Comparison of ENCODE assay signal across 13 mouse cellular contexts in genomic region chr1:179198517-179199200, GRCm38 (mm10).
DNase-seq lines count a peak whose midpoint lies in the region; ATAC-seq and TF ChIP-seq lines count a peak whose summit lies in the region.
"Had no signal": no experiment of that assay in that cellular context is flagged by ENCODE, and none has a peak within 500 bp of the region (broad histone marks: within the 10 kb centered on the region; RNA-seq: fewer than 3 reads in every experiment).

No protein-coding gene starts in this region.

- peak overlapping the region; percentile 9; the same call in 1 of the 2 replicates for H3K27ac ChIP-seq in kidney, embryonic 14.5 days (ENCODE audit: low read depth, low read length)
- no peak overlapping the region for H3K27ac ChIP-seq in ES-Bruce4 (ENCODE audit: insufficient read depth, low read length)
- H3K27ac ChIP-seq in limb, embryonic 11.5 days (replicated peaks; ENCODE audit: low read depth, low read length) = peak overlapping the region; percentile 83
- H3K27ac ChIP-seq: midbrain, embryonic 15.5 days had no signal

- H3K36me3 ChIP-seq in kidney, embryonic 14.5 days (ENCODE audit: control insufficient read depth, insufficient read depth, low read length) = no peaks in the 10 kb centered on the region
- H3K36me3 ChIP-seq in ES-Bruce4 (ENCODE audit: control insufficient read depth, insufficient read depth, low read length, poor library complexity, severe bottlenecking) = no peaks in the 10 kb centered on the region
- H3K36me3 ChIP-seq in limb, embryonic 11.5 days (ENCODE audit: control insufficient read depth, insufficient read depth, low read length) = no peaks in the 10 kb centered on the region
- H3K36me3 ChIP-seq: midbrain, embryonic 15.5 days had no signal

- no peaks in the 10 kb centered on the region for H3K27me3 ChIP-seq in kidney, embryonic 14.5 days (ENCODE audit: control insufficient read depth, insufficient read depth, low read length)
- no peaks in the 10 kb centered on the region for H3K27me3 ChIP-seq in ES-Bruce4 (ENCODE audit: control insufficient read depth, insufficient read depth, low read length, poor library complexity, severe bottlenecking)
- H3K27me3 ChIP-seq in limb, embryonic 11.5 days (ENCODE audit: control insufficient read depth, insufficient read depth, low read length) = no peaks in the 10 kb centered on the region
- H3K27me3 ChIP-seq: midbrain, embryonic 15.5 days; Patski had no signal

- no peak for ATAC-seq in kidney, embryonic 14.5 days (ENCODE audit: low FRiP score, low TSS enrichment)
- peak; percentile 44; the same call in 1 of the 2 replicates for ATAC-seq in limb, embryonic 11.5 days (ENCODE audit: insufficient number of reproducible peaks, low FRiP score, low TSS enrichment, low read depth)
- ATAC-seq: forebrain, embryonic 16.5 days; midbrain, embryonic 15.5 days had no signal

- TF ChIP-seq CTCF in ES-Bruce4 (IDR thresholded peaks at IDR 0.05; ENCODE audit: low read depth, low read length) = no peak

- peak; percentile 96 for TF ChIP-seq EP300 in ES-Bruce4 (IDR thresholded peaks at IDR 0.05; ENCODE audit: insufficient read depth, low read depth, low read length)

- WGBS in kidney, embryonic 14.5 days = 86% methylated on average over 9 of the region's 9 CpGs
- WGBS in limb, embryonic 11.5 days = 56% methylated on average over 9 of the region's 9 CpGs

- TF ChIP-seq POLR2A in ES-Bruce4 (IDR thresholded peaks at IDR 0.05; ENCODE audit: insufficient read depth, low read length) = no peak

- no peak overlapping the region for H3K4me2 ChIP-seq in kidney, embryonic 14.5 days (replicated peaks; ENCODE audit: low read depth, low read length)
- H3K4me2 ChIP-seq in limb, embryonic 11.5 days (ENCODE audit: low read depth, severe bottlenecking) = no peak overlapping the region
- H3K4me2 ChIP-seq: midbrain, embryonic 15.5 days had no signal

- no peak overlapping the region for H3K4me3 ChIP-seq in kidney, embryonic 14.5 days (ENCODE audit: low read length)
- H3K4me3 ChIP-seq in ES-Bruce4 (ENCODE audit: low read depth, low read length) = no peak overlapping the region
- H3K4me3 ChIP-seq in limb, embryonic 11.5 days (ENCODE audit: low read depth, low read length) = no peak overlapping the region
- H3K4me3 ChIP-seq: midbrain, embryonic 15.5 days had no signal

- no peaks in the 10 kb centered on the region for H3K9me3 ChIP-seq in kidney, embryonic 14.5 days (ENCODE audit: control insufficient read depth, low read length)
- no peaks in the 10 kb centered on the region for H3K9me3 ChIP-seq in ES-Bruce4 (replicated peaks; ENCODE audit: control insufficient read depth, insufficient read depth, low read length, poor library complexity, severe bottlenecking)
- no peaks in the 10 kb centered on the region for H3K9me3 ChIP-seq in limb, embryonic 11.5 days (ENCODE audit: control insufficient read depth, low read length)
- H3K9me3 ChIP-seq: midbrain, embryonic 15.5 days had no signal

- peaks cover 23% of the 10 kb centered on the region for H3K4me1 ChIP-seq in kidney, embryonic 14.5 days (ENCODE audit: control insufficient read depth, insufficient read depth, low read length)
- peaks cover 8% of the 10 kb centered on the region for H3K4me1 ChIP-seq in ES-Bruce4 (ENCODE audit: control insufficient read depth, insufficient read depth, low read length)
- H3K4me1 ChIP-seq in limb, embryonic 11.5 days (ENCODE audit: control insufficient read depth, insufficient read depth, low read length) = peaks cover 31% of the 10 kb centered on the region
- H3K4me1 ChIP-seq: midbrain, embryonic 15.5 days had no signal

- DNase-seq in kidney, postnatal 10 days = no peak
- DNase-seq in R1 (ENCODE audit: low read depth, low spot score) = peak; percentile 87
- DNase-seq in limb, embryonic 11.5 days (ENCODE audit: low spot score) = peak; percentile 50
- DNase-seq in cerebellum, postnatal 25 days = no peak
- DNase-seq in spleen, postnatal 10 days (ENCODE audit: low spot score in 2 of 2) = no peak
- DNase-seq: cerebellum, adult 9-11 months; kidney, adult 8-10 months; lung, adult 2 months had no signal

- no peak overlapping the region for H3K9ac ChIP-seq in kidney, embryonic 14.5 days (ENCODE audit: low read depth, low read length)
- no peak overlapping the region for H3K9ac ChIP-seq in ES-Bruce4 (ENCODE audit: low read depth, poor library complexity, severe bottlenecking)
- peak overlapping the region; percentile 14; the same call in 1 of the 2 replicates for H3K9ac ChIP-seq in limb, embryonic 11.5 days (ENCODE audit: low read length)
- H3K9ac ChIP-seq: midbrain, embryonic 15.5 days had no signal

Comparison
In these comparisons a context has a peak if more than half of its experiments do, and no peak if none do; other contexts are left out.
1. DNase-seq: peak in R1 (single experiment) and limb, embryonic 11.5 days (single experiment); none in kidney, postnatal 10 days (single experiment), cerebellum, postnatal 25 days (0 of 2) and spleen, postnatal 10 days (0 of 2).